Mouse (Mus musculus) yolk sac, embryonic 10.5 days (tissue): Measurements from ENCODE around the gene Cideb.

Experiments
- DNase-seq: peaks from one replicate; pipeline ENCODE4 v3.0.0-alpha.2; 2017; ENCODE audit warnings: low spot score

The Cideb gene

GRCm38 (mm10) chr14:55758363-55758784 lies at the start of gene Cideb:
Gene Cideb, minus strand, starts transcription at chr14:55758458.
- DNase-seq, result peak; percentile 82

DNA sequence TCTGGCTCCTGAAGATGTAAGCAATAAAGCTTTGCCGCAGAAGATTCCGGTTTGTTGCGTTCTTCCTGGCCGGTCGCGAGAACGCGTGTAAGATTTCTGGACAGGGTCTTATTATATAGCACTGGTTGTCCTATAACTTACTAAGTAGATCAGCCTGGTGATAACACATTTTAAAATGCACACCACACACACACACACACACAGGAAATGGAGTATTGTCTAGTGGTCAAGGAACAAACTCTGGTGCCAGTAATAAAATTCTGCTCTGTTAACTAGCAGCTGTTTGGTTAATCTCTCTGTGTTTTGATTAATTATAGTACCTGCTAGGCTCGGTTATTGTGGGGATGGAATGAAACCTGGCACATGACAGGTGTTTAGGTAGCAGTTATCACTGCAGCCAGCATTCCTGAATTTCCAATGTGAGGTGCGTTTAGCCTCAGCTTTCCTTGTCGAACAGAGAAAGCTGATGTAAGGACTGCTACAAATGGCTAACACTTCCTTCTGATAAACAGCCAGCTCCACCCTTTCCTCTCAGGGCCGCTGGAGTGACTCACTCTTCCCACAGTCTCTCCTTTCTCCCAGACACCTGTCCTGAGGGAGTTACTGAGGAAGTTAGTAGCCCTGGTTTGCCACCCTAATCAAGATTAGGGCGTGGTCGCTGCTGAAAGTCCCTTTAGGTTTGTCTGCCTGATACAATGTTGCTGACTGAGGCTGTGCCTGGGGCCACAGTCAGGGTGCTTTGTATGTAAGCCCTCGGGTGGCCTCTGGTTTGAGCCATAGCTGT lies 37.3 kb upstream of the Cideb start:
- DNase-seq, result no peak

DNA sequence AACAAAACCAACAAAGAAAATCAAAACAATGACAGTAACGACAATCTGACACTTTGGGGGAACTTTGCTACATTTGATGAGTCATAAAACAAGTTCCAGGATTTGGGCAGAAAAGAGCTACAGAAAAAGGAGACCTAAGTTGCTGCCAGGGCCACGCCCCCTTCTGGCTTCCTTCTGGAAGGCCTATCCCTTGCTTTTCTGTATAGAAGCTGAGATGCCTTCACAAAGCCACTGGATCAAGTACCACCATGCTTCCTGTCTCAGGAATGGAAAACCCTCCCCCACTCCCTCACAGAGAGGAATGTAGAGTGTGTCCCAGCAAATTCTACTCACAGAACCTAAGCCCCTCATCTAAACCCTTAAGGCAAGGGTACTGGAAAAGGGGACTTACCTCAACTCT lies 35.7 kb upstream of the Cideb start:
- no peak for DNase-seq

DNA sequence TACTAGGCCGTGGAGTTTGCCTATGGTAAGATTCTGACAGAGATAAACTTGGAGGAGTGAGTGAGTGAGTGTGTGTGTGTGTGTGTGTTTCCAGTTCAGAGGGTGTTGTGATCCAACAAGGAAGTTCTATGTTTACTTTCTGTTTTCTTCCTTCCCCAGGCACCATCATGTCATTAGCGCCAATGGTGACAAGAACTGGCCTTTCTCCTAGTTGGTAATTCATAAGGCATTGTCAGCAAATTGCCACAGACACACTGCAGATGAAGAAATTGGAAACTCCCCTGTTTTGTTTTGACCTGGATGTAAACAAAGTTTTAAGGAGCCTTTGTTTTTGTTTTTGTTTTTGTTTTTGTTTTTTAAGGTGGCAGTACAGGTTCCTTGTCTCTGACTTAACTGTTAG lies 35.2 kb upstream of the Cideb start:
- DNase-seq, result no peak

- DNase-seq, result peak; percentile 36
Observed at GRCm38 (mm10) chr14:55788256-55789050, 30.2 kb upstream of the Cideb start, which contains the start of gene Ripk3. Gene Ripk3, minus strand, starts transcription at chr14:55788865.

- DNase-seq, result no peak
Observed at GRCm38 (mm10) chr14:55787731-55788130, 29.5 kb upstream of the Cideb start.

- DNase-seq, result peak; percentile 50
Observed at GRCm38 (mm10) chr14:55785195-55785594, 26.9 kb upstream of the Cideb start.

DNA sequence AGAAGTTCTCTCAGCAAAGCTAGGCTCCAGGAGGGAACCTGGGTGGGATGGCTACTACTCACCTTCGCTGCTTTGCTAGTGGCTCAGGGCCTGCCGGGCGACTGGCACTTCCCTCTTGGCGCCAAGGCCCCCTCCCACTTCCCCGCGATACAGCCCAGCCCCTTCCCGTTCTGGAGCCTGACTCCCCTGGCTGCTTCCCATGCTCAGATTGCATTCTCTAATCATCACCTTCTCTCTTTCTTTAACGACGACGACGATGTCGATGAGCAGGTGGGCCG lies 25.6 kb upstream of the Cideb start, which contains the start of gene Adcy4:
TSS of gene Adcy4 (minus strand) at position 138 of the 278 bp plus-strand sequence.
- no peak for DNase-seq

DNA sequence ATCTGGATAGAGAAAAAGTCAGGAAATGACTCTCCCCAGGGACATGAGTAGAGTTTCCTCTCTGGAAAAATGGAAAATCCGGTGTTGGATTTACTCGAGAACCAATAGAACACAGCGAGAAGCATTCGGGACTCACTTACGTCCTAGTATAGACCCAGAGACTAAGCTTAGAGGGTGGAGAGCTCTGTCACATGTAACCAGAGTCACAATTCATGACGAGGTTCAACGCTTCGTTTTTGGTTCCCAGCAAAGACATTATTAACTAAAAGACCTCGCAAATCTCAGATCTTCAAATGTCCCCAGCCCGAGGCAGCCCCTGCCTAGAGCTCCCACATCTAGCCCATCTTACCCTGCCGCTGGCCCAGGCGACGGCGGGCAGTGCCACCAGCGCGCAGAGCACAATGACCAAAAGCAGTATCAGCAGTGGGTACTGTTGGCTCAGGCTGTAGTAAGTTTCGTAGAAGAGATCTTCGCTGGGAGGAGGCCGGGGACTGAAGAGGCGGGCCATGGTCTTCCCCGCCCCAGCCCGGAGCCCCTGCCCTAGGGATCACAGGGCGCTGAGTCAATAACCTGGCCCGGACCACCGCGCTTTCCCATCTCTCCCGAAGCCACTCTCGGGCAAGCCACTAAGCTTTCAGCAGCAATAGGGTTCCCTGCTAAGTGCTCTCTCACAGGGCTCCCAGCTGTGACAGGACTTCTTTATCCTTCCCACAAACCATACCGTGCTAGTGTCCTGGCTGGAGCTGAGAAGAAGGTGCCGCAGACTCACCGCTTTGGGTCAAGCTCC lies 25.1 kb upstream of the Cideb start:
- no peak for DNase-seq

- DNase-seq, result no peak
Observed at GRCm38 (mm10) chr14:55782361-55782960, 24.2 kb upstream of the Cideb start.

DNA sequence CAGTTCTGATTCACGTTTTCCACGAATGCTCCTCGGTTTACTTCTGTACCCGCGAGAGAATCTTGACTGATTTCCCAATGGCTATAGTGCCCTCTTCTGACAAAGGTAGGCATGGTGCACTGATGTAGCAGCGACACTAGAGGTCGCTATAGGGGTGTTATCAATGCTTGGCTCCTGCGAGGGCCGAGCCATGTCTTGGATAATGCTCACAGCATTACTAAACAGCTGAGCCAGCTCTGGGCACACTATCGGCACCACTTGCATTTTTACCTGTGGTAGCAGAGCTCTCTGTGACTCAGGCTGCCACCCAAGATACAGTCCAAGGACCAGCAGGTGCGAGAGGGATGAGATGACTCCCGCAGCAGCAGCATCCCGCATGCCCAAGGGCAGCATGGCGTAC lies 23.1 kb upstream of the Cideb start:
- peak; percentile 62 for DNase-seq

GRCm38 (mm10) chr14:55780736-55781135 lies 22.5 kb upstream of the Cideb start:
- no peak for DNase-seq

GRCm38 (mm10) chr14:55779656-55780055 lies 21.4 kb upstream of the Cideb start:
- DNase-seq, result no peak

- no peak for DNase-seq
Observed at GRCm38 (mm10) chr14:55778686-55779085, 20.4 kb upstream of the Cideb start.

GRCm38 (mm10) chr14:55777806-55778205 lies 19.5 kb upstream of the Cideb start:
- DNase-seq, result no peak

DNA sequence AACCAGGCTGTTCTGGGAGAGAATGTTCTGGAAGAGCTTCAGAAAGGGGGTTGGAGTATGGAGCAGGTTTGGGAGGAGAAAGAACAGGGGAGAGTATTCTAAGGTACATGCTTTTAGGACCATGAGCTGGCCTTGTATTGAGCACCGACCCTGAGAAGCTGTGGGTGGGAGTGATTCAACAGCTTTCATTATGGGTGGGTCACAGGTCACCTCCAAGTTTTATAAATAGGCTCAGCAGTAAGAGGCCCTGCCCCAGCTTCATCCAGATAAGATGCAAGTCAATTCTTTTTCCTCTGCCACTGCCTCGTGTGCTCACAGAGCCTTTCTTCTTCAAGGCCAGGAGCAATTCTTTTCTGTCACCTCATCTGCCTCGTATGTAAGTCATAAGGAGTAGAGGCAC lies 18.9 kb upstream of the Cideb start:
- DNase-seq, result no peak

- DNase-seq, result no peak
Observed at GRCm38 (mm10) chr14:55776711-55777110, 18.5 kb upstream of the Cideb start.

DNA sequence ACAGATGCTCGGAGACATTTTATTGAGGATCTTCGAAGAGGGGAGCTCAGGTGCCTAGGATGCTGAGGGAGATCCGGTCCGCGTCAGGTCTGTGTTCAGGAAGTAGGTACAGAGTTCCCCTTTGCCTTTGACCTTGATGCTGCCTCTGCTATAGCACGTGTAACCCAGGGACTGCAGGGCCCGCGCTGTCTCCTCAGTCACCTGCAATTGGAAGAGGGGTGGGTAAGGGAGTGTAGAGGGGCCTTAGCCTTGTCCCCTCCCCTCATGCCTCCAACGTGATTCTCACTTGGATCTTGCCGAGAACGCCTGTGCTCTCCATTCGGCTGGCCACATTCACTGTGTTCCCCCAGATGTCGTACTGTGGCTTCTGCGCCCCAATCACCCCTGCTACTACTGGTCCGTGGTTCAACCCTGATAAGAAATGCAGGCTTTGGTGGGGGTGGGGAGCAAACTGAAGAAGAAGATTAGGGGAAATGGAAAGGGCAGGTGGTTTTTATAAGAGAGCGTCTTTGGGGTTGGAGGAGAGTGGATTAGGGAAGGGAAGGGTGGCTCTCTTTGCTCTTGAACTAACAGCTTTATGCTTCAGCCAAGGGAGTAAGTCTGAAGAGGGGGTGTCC lies 10.9 kb upstream of the Cideb start:
- no peak for DNase-seq

DNA sequence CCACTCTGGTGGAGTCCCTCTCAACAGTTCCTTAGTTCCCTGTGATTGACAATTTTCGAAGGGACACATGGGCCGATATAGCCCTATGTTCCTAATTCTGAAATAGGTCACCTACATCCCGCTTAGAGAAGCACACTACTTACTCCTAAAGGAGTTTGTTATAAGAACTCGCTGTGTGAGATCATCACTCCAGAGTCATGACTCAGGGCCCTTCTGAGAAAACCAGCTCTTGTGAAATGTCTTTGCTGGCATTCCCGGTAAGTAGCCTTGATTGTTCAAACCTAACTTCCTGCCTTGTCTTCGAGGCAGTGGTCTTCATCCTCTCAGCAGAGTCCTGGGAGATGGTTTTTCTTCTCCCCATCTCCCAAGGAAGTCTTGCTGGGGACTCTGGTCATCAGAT lies 10.3 kb upstream of the Cideb start:
- no peak for DNase-seq

DNA sequence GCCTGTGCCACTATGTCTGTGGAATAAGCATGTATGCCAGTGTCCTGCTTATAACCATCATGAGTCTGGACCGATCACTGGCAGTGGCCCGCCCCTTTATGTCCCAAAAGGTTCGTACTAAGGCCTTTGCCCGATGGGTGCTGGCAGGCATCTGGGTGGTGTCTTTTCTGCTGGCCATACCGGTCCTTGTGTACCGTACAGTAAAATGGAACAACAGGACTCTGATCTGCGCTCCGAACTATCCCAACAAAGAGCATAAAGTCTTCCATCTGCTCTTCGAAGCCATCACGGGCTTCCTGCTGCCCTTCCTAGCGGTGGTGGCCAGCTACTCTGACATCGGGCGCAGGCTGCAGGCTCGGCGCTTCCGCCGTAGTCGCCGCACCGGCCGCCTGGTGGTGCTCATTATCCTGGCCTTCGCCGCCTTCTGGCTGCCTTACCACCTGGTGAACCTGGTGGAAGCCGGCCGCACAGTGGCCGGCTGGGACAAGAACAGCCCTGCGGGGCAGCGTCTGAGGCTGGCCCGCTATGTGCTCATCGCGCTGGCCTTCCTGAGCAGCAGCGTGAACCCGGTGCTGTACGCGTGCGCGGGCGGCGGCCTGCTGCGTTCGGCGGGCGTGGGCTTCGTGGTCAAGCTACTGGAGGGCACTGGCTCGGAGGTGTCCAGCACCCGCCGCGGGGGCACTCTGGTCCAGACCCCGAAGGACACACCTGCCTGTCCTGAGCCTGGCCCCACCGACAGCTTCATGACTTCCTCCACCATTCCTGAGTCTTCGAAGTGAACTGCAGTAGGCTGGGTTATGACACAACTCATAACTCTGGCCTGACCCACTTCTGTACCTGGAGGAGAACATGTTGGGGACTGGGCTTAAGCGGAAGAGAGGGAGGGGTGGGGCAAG lies 9.5 kb upstream of the Cideb start:
- peak; percentile 64 for DNase-seq

GRCm38 (mm10) chr14:55765696-55766095 lies 7.4 kb upstream of the Cideb start, which contains the start of gene Ltb4r1:
Gene Ltb4r1, plus strand, starts transcription at chr14:55765962.
- DNase-seq, result no peak
